Mouse (Mus musculus) kidney, adult 8-10 months (tissue): Measurements from ENCODE around the gene Dyrk1b.
"Not testable (repeated sequence)": the region's sequence is repeated elsewhere in the genome, so short reads cannot be mapped to it uniquely, and the experiment has no call there.

ENCODE experiments used
- DNase-seq, 2 experiments: peaks; one replicate each; pipeline ENCODE4 v3.0.0; 2022

The Dyrk1b gene

DNA sequence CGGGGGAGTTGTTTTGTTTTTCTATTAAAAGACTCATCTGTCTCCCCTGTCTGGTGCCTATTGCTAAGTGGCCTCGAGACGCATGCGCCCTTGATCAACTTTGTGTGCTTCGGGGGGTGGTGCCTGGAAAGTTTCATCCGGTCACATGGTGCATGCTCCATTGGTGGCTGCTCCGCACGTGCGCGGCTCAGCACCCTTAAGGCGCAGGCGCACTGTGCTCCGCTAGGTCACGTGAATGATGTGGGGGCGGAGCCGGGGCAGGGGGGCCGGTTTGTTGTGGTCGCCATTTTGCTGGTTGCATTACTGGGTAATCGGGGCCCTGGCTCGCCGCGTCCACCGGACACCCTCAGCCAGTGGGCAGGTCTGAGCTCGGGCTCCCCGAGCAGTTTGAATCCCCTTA lies at the start of gene Dyrk1b:
Dyrk1b (plus strand) TSS at position 242 of the 400 bp plus-strand sequence.
- DNase-seq: peak; percentile 98 to 99

DNA sequence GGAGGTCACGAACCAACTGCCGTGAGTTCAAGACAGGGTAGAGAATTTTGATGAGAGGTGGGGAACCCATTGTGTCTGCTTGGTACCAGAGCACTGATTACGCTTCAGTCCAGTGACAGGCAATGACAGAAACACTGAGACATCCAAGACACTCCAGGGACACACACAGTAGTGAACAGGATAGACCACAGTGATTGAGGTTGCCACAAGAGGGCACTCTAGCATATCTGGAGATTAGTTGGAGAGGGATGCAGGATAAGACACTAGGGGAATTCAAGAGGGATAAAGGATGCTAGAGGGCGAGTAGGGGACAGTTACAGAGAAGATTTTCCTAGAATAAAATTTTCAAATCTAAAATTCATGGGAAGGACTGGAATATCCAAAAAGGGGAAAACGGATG lies 41.7 kb upstream of the Dyrk1b start:
- DNase-seq: peak; percentile 9 to 44

DNA sequence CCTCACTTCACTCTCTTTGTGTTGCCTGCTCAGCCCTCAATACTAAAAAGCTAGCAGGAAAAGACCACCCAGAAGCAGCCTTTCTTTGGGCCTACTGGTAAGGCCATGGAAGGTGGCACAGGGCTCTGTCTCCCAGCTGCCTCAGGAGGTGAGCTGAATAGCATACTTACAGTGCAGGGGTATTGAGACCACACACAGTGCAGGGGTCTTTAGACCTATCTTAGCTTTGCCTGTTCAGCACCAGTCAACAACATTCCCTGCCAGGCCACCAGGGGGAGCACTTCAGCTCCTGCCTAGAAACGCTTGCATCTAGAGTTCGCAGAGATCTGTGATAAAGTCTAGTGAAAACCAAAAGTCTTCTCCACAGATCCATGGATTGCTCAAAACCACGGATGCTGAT lies 31.0 kb upstream of the Dyrk1b start:
- DNase-seq: peak; percentile 22 to 63

DNA sequence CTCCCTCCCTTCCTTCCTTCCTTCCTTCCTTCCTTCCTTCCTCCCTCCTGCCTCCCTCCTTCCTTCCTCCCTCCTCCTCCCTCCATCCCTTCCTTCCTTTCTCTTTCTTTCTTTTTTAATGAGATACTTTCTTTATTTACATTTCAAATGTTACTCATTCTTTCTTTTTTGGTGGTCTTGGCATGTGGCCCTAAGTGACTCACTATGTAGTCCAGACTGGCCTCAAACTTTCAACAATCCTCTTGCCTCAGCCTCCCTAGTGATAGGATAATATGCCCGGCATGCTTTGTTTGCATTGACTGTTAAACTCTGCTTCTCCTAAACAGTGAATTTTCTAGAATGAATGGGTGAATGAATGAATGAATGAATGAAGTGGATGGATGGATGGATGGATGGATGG lies 29.4 kb upstream of the Dyrk1b start:
- no peak for DNase-seq

DNA sequence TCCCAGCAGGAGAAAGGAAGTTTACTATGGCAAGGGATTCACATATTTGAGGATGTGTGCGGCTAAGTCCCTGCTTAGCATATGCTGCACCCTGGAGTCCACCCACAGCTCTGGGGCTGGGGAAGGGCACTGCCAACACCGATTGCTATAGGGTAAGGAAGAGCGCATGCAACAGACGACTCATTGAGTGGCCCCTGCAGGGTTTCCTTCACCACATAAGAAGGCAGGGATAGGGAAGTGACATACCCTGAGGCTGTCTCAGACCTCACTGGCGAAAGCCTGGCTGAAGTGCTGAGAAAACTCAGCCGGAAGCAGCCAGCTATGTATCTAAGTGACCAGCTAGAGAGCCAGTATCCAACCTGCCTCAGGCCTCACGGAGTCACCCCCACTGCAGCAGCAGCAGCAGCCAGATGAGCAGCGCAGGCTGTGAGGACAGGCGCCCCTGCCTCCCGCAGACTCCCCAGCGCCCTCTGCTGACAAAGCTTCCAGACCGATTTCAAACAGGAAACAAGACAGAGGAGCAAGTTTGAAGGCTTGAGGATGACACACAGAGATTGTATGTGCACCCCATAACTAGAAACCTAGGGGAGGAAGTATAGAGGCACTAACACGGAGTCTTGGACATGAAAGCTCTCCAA lies 27.6 kb upstream of the Dyrk1b start:
- peak in 1 of 2 experiments; percentile 48 for DNase-seq

DNA sequence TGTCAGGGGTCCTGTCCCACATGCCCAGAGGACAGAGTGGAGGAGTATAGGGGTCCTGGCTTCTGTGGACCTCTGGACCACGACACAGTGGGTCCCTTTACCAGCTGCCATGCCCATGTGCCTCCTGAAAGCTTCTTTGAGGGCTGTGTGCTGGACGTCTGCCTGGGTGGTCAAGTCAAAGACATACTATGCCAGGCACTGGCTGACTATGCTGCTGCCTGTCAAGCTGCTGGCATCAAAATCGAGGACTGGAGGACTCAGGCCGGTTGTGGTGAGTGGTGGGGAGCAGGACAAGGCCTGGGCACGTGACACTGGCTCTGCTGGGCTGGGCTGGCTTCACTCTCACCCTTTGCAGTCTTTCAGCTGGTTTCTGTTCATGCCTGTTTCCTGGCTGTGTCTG lies 25.7 kb upstream of the Dyrk1b start:
- not testable (repeated sequence) for DNase-seq

DNA sequence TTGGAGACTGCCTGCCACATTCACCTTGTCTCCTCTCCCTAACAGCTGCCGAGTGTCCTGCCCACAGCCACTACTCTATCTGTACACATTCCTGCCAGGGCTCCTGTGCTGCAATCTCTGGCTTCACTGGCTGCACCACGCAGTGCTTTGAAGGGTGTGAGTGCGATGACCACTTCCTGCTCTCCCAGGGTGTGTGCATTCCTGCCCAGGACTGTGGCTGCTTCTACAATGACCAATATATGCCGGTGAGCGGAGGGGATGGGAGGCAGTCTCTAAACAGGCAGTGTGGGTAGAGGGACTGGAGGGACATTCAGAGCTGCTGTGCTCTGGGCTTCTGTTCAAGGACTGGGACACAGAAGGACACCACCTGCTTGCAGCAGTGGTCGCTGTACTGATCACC lies 20.0 kb upstream of the Dyrk1b start:
- no peak for DNase-seq

DNA sequence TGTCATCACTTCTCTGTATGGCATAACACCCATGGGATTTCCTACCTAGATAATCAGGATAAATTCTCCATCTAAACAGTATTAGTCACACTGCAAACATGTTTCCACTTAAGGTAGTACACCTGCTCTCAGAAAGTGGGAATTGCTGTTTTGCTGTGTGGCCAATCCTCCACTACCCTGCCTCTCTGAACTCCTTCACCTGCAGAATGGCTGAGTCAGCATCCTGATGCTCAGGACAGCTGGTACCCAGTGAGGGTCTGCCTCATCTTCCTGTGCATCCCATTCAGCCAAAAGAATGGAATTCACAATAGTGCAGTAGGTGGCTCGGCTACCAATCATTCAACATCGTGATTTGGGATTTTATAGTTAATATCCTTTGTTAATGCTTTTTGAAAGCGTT lies 19.4 kb upstream of the Dyrk1b start:
- DNase-seq: no peak

DNA sequence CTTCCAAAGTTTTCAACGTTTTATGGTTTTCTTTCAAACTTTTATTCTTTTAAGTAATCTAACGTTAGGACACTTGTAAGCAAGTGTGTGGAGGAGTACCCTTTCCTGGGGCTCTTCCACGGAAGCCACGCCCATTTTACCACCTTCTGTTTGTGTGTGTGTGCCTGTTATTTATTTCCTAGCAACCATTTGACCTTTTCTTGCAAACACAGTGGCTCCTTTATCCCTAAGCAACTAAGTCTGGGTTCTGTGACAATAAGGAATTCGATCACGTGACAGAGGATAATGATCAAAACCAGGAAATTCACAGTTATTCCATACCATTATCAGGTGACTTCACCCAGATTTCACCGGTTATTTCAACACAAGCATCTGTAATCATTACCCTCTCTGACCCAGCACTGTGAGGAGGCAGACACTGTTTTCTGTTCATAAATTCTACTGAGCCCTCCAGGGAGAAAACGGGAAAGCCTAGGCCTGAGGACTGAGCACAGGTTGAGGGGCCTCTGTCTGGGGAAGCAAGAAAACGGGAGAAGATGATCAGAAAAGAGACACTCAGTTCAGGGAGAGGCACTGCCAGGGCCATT lies 18.0 kb upstream of the Dyrk1b start:
- no peak for DNase-seq

DNA sequence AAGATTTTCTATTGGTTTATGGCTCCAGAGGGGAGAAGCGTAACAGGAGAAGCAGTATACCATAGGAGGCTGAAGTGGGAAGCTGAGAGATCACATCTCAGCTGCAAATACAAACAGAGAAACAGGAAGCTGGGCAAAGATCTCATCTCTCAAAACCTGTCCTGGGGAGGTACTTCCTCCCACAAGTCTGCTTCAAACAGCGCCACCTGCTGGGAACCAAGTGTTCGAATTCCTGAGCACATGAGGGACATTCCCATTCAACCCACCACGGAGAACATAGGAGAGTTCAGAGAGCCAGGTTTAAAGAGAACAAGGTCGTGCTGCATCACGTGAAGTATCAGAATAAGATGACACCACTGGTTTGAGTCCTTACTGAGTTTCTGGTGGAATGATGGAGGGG lies 13.9 kb upstream of the Dyrk1b start:
- DNase-seq: no peak

DNA sequence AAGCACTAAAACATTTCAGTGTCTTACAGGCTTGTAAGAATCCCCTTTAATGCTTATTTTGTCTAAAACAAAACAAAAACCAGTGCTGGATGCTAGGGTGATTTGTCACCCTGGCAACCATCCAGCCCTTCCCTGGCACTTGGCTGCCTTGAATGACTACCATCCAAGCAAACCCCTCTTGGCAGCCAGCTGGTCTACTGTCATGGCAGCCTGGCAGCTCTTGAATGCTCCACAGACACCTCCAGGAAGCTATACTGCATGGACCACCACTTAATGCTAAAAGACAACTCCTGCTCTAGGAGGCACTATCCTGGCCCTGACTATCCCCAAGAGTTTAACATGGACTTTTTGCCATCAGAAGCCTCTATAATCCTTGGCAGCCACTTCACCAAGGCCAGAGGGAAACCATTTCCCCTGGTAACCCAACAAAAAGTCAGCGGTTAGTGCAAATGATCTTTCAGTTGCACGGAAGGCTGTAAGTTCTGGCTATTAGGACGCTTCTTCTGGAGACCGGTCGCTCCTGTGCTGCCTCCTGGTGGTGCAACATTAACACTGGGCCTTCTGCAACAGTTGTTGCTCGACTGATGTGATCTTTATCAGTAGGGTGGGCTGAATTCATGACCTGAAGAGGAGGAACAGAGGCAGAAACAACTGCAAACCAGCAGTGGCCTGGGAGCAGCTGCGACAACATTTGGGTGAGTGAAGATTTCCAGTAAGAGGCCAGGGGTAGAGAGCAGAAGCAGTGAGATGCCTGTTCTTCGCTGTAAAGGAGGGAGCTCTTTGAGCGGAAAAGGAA lies 10.8 kb upstream of the Dyrk1b start:
- peak in 1 of 2 experiments; percentile 68 for DNase-seq

DNA sequence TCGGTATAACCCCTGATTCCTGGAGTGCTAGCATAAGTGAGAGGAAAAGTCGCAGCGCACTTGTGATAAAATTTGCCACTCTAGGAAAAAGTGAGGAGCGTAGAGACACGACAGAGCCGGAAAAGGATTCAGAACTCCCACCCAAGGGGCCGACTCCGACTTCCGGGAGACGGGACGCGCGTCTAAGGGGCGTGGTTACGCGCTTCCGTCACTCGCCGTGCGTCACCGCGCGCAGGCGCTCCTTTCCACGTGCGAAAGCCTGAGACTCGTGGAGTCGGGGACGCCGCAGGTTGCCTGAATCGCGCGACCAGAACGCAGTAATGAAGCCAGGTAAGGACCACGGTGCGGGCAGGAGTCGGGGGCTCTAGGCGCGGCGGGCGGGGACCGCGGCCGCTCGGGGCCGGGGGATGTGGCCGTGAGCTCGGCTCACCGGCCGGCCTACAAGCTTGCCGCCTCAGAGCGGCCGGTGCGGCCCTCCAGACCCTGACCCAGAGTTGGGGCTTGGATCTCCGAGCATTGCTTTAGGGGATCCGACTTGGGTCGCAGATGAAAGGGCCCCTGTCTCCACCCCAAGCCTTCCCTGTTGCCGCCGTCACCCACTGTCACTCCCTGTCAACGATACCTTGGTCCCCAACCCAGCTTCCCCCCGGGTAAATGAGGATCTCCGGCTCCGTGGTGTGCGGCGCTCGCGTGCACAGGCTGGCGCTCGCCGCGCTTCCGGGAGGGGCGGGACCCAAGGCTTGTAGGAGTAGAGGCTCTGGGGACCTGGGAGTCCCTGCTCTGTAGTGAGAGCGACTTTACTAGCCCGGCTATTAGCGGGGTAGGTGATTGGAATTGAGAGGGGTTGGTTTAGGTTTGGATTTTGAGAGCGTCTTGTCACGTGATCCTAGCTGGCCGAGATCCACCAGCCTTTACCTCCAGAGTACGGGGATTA lies 9.5 kb upstream of the Dyrk1b start, which contains the start of gene Fbl:
Fbl (plus strand) TSS at position 222 of the 934 bp plus-strand sequence.
- DNase-seq: peak; percentile 89

DNA sequence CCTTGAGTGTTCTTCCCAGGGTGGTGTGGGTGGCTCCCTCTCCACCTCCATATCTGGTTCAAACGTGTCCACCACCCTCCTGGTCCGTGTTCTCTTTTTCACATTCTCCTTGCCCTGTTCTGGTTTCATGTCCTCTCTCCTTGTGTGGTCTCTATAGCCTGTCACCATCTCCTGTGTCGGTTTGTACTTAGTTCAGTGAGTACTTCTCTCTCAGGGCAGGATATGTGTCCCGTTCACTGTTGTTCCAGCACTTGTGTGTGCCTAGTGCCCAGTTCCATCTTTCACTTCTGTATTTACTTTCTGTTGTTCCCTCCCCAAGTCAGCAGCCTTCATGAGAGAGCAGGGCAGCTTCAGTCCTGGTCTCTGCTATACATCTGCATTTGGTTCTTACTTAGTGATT lies 3.9 kb upstream of the Dyrk1b start:
- DNase-seq: no peak

DNA sequence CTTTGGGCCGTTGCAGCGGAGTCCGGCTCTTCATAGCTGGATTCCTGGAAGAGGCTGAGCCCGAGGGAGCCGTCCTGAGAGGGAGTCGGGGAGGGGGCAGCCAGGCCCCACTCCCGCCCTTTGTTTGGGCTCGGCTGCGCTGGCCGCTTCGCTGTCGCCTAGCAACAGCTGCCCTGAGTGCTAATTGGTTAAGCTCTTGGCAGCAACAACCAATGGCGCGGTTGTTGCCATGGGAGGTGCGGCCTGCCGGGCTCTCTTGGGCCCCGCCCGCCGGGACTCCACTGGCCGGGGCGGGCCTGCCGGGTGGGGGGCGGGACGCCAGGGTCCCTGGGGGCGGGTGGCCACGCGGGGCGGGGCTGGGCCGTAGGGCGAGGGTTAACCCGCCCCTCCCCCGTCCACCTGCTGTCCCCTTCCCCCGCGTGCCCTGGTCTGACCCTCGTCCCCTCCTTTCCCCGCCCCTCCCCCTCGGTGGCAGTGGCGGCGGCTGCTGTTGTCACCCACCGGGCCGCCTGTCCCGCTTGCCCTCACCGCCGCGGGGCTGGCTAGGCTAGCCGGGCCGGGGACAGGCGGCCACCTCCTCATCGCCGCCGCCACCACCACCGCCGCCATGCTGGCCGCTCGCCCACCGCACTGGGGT lies 590 bp downstream of the Dyrk1b start:
- peak; percentile 95 for DNase-seq

DNA sequence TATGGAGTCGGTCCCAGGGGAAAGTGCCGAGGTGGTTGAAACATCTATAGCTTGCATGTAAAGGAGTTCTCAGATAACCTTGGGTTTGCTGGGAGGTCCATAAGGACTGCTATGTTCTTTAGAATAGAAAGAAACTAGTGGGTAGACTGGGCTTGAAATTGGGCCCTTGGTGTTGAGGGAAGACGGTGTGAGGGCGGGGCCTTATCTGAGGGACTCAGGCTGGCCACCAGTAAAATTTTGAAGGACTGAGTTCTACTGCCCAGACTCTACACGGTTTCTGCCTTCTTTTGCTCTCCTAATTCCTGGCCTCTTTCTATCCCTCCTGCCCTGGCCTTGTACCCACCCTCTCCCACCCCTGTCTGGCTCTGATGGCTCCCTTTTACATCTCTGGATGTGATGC lies 1.6 kb downstream of the Dyrk1b start:
- DNase-seq: no peak

DNA sequence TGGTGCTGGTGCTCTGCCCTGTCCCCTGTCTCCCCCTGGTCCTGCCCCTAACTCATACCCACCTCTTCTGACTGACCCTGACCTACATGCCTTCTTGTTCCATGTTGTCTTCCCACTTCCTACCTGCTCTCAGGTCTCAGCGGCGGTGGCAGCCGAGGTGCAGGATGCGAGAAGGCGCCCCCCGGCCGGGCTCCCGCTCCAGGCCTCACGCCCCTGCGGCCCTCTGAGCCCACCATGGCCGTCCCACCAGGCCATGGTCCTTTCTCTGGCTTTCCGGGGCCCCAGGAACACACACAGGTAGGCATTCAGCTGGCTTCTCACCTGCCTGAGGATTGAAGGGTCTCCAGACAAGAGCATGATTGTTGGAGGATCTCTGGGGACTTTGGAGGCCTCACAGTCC lies 2.1 kb downstream of the Dyrk1b start:
- DNase-seq: no peak

DNA sequence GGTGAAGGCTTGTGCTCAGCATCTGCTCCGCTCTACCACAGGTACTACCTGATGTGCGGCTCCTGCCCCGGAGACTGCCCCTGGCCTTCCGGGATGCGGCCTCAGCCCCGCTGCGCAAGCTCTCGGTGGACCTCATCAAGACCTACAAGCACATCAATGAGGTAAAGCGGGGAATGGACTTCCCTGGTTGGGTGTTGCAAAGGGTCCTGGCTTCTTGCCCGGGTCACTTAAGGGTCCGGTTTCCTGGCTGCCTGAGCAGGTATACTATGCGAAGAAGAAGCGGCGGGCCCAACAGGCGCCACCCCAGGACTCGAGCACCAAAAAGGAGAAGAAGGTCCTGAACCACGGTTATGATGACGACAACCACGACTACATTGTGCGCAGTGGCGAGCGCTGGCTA lies 3.1 kb downstream of the Dyrk1b start:
- no peak for DNase-seq

DNA sequence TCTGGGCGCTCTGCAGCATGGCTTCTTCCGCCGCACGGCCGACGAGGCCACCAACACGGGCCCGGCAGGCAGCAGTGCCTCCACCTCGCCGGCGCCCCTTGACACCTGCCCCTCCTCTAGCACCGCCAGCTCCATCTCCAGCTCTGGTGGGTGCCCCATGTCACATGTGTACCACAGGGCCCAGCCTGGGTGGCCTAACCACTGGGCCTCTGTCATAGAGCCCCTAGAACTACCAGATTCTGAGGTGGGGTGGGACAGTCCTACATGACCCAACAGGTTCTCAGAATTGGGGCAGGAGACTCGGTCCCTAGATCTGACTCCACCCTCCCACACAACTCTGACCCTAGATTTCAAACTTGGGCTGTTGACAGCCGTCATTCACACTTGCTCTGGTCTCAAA lies 6.6 kb downstream of the Dyrk1b start:
- no peak for DNase-seq

DNA sequence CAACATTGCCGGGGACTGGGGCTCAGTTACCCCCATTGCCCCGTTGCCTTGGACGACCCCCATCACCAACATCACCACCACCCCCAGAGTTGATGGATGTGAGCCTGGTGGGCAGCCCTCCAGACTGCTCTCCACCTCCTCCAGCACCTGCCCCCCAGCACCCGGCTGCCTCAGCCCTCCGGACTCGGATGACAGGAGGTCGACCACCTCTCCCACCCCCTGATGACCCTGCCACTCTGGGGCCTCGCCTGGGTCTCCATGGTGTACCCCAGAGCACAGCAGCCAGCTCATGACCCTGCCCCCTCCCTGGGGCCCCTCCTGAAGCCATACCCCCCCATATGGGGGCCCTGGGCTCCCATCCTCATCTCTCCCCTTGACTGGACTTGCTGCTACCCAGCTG lies 7.4 kb downstream of the Dyrk1b start:
- no peak for DNase-seq

DNA sequence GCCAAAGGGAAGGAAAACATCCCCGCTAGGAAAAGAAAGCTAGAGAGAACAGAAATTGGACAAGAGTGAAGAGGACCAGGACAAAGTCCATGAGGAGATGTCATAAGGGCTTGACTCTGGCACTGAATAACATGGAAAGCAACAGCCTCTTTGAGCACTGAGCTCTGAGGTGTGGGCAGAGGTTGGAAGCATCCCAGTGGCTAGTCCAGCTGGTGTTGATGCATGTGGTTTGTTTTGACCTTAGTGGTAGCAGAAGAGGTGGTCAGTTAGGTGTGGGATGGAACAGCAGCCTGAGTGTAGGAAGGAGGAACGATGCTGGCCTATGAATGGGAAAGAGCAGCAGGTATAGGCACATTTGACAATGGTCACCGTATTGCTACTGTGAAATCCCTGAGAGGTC lies 12.2 kb downstream of the Dyrk1b start:
- no peak for DNase-seq

DNA sequence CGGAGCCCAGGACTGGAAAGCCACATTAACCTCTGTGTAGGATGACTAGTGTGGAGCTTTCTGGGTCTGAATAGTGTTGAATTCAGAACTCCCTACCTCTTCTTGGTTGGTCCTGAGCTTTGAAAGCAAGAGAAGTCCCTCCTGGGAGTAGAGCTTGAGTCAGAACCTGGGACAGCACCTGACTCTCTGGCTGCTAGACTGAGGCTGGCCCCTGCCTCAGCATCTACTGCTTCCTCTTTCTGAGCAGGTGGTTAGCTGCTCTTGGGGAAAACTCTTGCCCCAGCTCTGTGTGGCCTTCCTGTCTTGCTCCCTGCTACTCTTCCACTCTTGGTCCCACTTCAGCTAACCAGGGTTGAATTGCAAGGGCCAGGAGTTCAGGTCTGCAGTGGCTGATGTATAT lies 12.6 kb downstream of the Dyrk1b start:
- no peak for DNase-seq

DNA sequence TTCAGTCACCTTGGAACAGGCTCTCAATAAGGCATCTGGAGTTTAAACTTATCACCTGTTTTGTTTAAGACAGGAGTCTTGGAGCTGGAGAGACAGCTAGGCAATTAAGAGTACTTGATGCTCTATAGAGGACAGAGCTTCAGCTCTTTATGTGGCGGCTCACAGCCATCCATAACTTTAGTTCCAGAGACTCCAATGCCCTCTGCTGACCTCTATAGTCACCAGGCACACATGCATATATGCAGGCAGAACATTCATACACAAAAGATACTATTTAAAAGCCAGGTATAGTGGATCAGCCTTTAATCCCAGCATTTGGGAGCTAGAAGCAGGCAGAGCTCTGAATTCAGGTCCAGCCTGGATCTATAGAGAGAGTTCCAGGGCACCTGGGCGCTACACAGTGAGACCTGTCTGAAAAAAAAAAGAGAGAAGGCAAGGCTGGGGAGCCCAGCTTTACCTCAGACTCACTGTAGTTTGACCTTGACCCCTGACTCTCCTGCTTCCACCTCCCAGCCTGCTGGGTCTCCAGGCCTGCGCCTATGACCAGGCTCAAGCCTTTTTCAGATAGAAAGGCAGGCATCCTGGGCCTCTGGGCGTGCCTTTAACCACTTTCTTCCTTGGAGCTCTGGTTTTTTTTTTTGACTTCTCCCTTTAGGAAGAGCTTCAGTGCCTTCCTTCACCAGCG lies 16.3 kb downstream of the Dyrk1b start:
- DNase-seq: no peak
